Mouse (Mus musculus): Measurements from ENCODE around the gene Fam102a.

The Fam102a gene

GRCm38 (mm10) chr2:32581450-32582095 lies 46.4 kb downstream of the Fam102a start:
- DNase-seq (ENCODE audit: low spot score), result no peak

GRCm38 (mm10) chr2:32582830-32583799 lies 48.0 kb downstream of the Fam102a start:
- peak; percentile 72 for DNase-seq (ENCODE audit: low spot score)

DNA sequence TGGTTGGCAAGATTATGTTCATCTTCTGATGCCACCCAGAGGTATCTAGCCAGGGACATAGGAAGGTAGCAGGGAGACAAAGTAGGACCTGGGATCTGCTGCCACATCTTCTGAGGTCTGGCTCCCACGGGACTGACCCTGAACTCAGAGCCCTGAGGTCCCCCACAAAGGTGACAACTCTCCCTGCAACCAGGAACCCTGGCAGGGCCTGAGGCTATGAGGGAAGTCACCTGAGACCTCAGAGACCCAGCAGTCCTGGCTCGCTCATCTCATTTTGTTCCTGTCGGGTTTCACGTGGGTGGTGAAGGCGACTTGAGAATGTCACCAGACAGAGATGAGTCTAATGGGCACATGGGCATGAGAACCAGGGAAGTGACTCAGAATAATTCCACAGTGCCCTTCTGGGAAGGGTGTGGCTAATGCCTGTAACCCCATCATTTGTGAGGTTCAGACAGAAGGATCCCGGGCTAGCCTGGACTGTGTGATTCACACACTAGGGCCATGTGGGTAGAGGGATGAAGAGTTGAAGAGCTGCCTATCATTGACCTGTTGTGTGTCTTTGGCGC lies 50.1 kb downstream of the Fam102a start:
- DNase-seq (ENCODE audit: low spot score), result no peak

GRCm38 (mm10) chr2:32586871-32587351 lies 51.8 kb downstream of the Fam102a start, which contains the start of gene St6galnac4:
St6galnac4 (plus strand) TSS chr2:32587095.
- peak; percentile 83 for DNase-seq (ENCODE audit: low spot score)

- no peak for DNase-seq (ENCODE audit: low spot score)
These were observed 52.7 kb downstream of the Fam102a start for GRCm38 (mm10) chr2:32587731-32588321.

GRCm38 (mm10) chr2:32589213-32589795 lies 54.2 kb downstream of the Fam102a start:
- DNase-seq (ENCODE audit: low spot score), result no peak

DNA sequence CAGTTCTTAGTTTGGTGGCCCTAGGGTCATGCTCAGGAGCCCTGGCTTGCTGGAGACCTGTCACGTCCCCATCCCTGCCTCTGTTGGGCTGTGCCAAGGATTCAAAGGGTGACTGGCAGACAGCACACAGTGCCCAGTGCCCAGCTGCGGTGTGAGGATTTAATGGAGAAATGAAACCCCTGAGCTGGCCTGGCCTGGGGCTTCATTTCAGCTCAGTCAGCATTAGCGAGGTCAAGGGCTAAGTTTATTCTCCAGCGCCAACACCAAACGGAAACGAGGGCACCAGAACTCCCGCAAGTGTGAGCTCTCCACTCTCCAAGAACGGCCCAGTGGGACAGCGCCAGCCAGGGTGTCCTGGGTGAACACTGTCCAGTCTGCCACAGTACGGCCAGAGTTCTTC lies 55.1 kb downstream of the Fam102a start:
- no peak for DNase-seq (ENCODE audit: low spot score)

GRCm38 (mm10) chr2:32591249-32591648 lies 56.1 kb downstream of the Fam102a start:
- DNase-seq (ENCODE audit: low spot score), result no peak

- no peak for DNase-seq (ENCODE audit: low spot score)
These were observed 61.6 kb downstream of the Fam102a start for GRCm38 (mm10) chr2:32596725-32597124.

- no peak for DNase-seq (ENCODE audit: low spot score)
These were observed 62.1 kb downstream of the Fam102a start for GRCm38 (mm10) chr2:32597248-32597647.

DNA sequence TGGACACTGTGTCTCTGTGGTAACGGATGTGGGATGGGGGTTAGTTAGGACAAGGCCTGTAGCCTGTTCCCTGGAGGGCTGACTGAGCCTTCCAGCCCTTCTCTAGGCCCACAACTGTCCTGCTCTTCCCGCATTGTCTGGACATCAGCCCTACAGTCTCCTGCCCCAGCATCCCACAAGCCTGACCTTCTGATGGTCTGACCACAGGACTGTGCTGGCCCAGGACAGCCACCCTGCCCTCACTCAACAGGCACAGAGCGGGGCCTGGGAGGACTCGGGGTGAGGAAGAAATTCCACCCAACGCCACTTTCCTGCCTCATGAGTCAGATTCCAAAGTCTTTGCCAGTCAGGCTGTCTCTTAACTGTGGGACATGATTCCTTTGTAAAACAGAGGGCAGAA lies 62.6 kb downstream of the Fam102a start:
- no peak for DNase-seq (ENCODE audit: low spot score)

DNA sequence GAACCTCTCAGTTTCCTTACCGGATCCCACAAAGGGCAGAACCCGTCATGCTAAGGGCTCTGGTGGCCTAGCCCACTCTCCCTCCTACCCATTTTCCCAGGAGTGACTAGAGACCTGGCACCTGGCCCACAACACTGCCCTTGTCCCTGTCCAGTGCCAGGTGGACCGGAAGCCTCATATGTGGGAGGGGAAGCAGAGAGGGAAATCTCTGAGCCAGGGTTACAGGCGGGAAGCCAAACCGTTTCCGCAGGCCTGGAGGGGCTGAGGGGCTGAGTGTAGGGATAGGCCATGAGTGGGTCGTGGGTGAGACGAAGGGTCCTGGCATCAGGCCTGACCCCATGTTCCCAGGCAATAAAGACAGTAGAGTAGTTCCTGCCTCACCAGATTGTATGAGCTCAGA lies 63.4 kb downstream of the Fam102a start:
- DNase-seq (ENCODE audit: low spot score), result no peak

GRCm38 (mm10) chr2:32599409-32599808 lies 64.3 kb downstream of the Fam102a start, which contains the start of gene St6galnac6:
St6galnac6 (plus strand) TSS chr2:32599709.
- DNase-seq (ENCODE audit: low spot score), result no peak

DNA sequence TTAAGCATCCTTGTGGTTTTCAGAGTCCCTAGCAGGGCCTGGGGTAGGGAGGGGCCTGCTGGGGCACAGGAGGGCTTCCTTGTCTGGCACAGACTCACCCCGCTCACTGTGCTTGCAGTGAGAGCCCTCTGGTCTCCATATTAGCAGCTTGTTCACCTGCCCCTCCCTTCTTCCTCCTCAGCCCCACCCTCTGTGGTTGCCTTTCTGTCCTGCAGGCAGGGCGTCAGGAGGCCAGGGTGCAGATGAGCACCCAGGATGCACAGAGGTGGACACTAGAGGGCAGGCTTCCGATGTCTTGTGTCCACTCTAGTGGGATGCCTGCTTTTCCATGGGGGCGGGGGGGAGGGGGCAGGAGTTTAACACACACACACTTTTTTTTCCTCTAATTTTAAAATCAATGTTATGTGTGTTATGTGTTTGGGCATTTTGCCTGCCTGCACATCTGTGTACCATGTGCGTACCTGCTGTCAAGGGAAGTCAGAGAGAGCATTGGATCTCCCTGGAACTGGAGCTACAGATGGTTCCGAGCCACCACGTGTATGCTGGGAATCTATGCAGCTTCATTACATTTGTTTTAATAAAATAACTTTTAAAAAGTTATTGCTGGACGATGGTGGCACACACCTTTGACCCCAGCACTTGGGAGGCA lies 66.4 kb downstream of the Fam102a start:
- no peak for DNase-seq (ENCODE audit: low spot score)

DNA sequence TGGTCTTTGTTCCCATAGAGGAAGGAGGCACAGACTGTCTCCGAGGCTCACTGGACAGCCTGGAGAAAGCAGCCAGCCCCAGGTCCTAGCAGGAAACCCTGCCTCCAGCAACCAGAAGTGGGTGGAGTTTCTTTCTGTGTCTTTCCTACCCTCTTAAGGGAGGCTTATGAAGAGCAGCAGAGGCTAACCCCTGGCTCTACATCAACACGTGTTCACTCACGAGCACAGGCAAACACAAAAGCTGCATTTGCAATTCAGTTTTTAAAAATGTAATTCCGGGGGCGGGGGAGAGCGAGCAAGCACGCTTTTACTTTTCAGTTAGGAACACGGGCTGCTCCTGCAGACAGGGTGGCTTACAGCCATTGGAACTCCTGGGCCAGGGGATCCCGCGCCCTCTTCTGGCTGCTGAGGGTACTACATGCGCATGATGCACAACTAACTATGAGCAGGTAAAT lies 67.5 kb downstream of the Fam102a start:
- DNase-seq (ENCODE audit: low spot score), result peak; percentile 87

DNA sequence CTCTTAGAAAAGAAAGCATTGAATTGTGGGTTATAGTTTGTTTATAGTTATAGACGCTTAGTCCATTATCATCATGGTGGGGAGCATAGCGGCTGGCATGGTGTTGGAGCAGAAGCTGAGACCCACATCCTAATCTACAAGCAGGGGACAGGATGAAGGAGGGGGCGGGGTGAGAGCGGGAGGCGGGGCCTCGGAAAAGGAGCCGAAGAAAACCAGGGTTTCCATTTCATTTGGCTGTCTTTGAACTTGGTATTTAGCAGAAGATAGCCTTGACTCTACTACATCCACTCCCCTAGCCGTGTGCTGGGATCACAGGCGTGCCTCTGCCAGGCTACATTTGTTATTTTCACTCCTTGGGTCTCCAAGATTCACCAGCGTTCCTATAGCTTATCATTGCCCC lies 69.5 kb downstream of the Fam102a start:
- DNase-seq (ENCODE audit: low spot score), result no peak

- DNase-seq (ENCODE audit: low spot score), result peak; percentile 78
These were observed 71.3 kb downstream of the Fam102a start for GRCm38 (mm10) chr2:32606161-32607142.

DNA sequence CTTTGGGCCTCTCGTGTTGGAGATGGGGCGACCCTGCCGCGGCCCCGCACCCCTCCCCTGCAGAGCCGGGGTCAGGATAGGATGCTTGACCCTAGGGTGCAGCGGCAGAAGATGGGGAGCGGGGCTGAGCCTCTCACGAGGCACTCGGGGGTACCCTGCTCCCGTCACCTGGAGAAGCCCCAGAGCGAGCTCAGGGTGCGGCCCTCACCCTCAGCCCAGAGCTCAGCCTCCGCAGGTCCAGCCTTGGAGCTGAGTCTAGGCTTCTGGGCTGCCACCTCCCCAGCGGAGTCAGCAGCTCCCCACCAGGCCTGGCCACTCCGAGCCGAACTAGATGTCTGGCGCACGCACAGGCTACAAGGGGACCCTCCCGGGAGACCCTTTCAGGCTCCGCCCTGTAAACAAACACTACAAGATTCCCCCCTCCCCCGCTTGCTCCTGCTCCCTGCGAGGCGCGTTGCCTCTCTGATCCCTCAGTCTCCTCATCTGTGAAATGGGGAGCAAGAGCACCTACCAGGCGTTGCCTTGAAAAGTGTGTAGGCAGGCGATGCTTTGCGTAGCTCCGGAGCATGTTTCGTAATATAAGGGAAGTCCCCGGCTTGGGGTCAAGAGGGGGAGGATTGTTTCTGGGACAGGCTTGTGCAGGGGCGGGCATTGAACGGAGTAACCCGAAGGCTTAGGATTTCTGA lies 72.3 kb downstream of the Fam102a start:
- DNase-seq (ENCODE audit: low spot score), result no peak

DNA sequence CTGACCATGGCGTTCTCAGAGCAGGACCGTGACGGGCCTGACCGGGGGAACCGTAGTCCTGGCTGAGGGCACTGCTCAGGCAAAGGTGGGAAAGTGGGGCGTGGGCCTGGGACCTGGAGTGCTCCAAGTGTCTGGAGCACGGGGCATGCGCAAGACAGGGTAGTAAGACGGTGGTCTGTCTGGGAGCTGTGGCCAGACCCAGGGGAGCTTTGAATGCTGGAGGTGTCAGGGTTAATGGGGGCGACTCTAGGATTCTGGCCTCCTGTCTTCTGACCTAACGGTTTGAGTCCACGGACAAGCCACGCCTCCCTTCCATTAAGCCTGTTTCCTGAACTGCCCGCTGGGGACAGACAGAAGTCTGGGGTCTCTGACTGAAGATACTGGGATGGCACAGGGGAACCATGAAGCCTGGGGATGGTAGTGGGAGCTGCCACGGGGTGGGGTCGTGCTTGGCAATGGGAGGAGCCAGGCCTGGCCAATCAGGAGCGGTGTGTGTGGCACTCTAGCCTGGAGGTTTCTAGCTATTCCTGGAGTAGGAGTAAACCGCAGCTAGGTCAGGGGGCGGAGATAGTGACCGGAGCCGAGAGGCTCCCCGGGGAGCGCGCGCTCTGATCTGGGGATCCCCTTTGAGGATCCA lies 73.1 kb downstream of the Fam102a start:
- peak; percentile 53 for DNase-seq (ENCODE audit: low spot score)

Measured in urinary bladder, postnatal 25 days (tissue).